Mouse (Mus musculus) fibroblast of lung, adult 2 months (primary cell): ENCODE data around the gene Marc1.
A peak's percentile ranks its signal among the peaks of the same experiment; 100 is the strongest.

Experiments
- DNase-seq: peaks from one replicate; pipeline ENCODE4 v3.0.0-alpha.2; 2011; ENCODE audit warnings: low read depth

Marc1 gene

GRCm38 (mm10) chr1:184817768-184818167 is 6.7 kb upstream of the Marc1 start:
- no peak for DNase-seq

- DNase-seq: no peak
These were observed 670 bp upstream of the Marc1 start for GRCm38 (mm10) chr1:184811716-184812250.

- no peak for DNase-seq
These were observed 1.5 kb downstream of the Marc1 start for GRCm38 (mm10) chr1:184809578-184810001.

- peak; percentile 56 for DNase-seq
These were observed 2.6 kb downstream of the Marc1 start for GRCm38 (mm10) chr1:184808418-184809012.

- no peak for DNase-seq
These were observed 3.3 kb downstream of the Marc1 start for GRCm38 (mm10) chr1:184807627-184808417.

- no peak for DNase-seq
These were observed 4.0 kb downstream of the Marc1 start for GRCm38 (mm10) chr1:184807123-184807522.

- no peak for DNase-seq
These were observed 5.4 kb downstream of the Marc1 start for GRCm38 (mm10) chr1:184805749-184806148.

- DNase-seq: no peak
These were observed 17.8 kb downstream of the Marc1 start for GRCm38 (mm10) chr1:184793163-184793876.

GRCm38 (mm10) chr1:184791109-184791508 is 20.0 kb downstream of the Marc1 start:
- no peak for DNase-seq

- DNase-seq: no peak
These were observed 24.5 kb downstream of the Marc1 start for GRCm38 (mm10) chr1:184786376-184787151.

GRCm38 (mm10) chr1:184783641-184784040 is 27.5 kb downstream of the Marc1 start:
- no peak for DNase-seq

- DNase-seq: peak; percentile 53
These were observed 29.0 kb downstream of the Marc1 start for GRCm38 (mm10) chr1:184782161-184782513.

- no peak for DNase-seq
These were observed 29.6 kb downstream of the Marc1 start for GRCm38 (mm10) chr1:184781286-184782160.

- DNase-seq: no peak
These were observed 33.0 kb downstream of the Marc1 start for GRCm38 (mm10) chr1:184778157-184778556.

- DNase-seq: no peak
These were observed 33.9 kb downstream of the Marc1 start for GRCm38 (mm10) chr1:184777061-184777795.

GRCm38 (mm10) chr1:184775289-184775688 is 35.8 kb downstream of the Marc1 start:
- no peak for DNase-seq

GRCm38 (mm10) chr1:184771891-184772249 is 39.2 kb downstream of the Marc1 start:
- DNase-seq: no peak

- no peak for DNase-seq
These were observed 39.8 kb downstream of the Marc1 start for GRCm38 (mm10) chr1:184771202-184771890.

- DNase-seq: no peak
These were observed 47.2 kb downstream of the Marc1 start for GRCm38 (mm10) chr1:184763866-184764265.

- no peak for DNase-seq
These were observed 48.2 kb downstream of the Marc1 start for GRCm38 (mm10) chr1:184762941-184763340.
